Mouse (Mus musculus) C2C12 (cell line): ENCODE measurements around the gene Magt1. TPM values are rescaled to one million over a fixed set of nuclear protein-coding genes. Genes with fewer than 3 reads are reported as not detected.
"Not testable (repeated sequence)": the region's sequence is repeated elsewhere in the genome, so short reads cannot be mapped to it uniquely, and the experiment has no call there.

Source experiments
- H3K27me3 ChIP-seq: one replicate; pipeline ENCODE4 v1.6.1; 2011; ENCODE audit not compliant: control insufficient read depth, insufficient read depth, insufficient read length
- H3K36me3 ChIP-seq: one replicate; pipeline ENCODE4 v1.6.1; 2011; ENCODE audit not compliant: control insufficient read depth, insufficient read depth
- H3K4me3 ChIP-seq: one replicate; pipeline ENCODE4 v1.5.1; 2011; ENCODE audit warnings: mild to moderate bottlenecking, control low read depth; ENCODE audit not compliant: poor library complexity, insufficient read depth, severe bottlenecking
- H3K79me2 ChIP-seq: one replicate; pipeline ENCODE4 v1.6.1; 2011; ENCODE audit not compliant: control insufficient read depth, insufficient read depth
- H3K79me3 ChIP-seq: one replicate; pipeline ENCODE4 v1.6.1; 2011; ENCODE audit warnings: low read depth, control low read depth
- H3ac ChIP-seq: one replicate; pipeline ENCODE3; 2011; ENCODE audit warnings: low read depth; ENCODE audit not compliant: control insufficient read depth, insufficient read length
- CEBPB ChIP-seq: IDR thresholded peaks from one replicate; pipeline ENCODE4 v1.6.1; 2011; ENCODE audit warnings: low read depth, mild to moderate bottlenecking, control low read depth, moderate library complexity
- CTCF ChIP-seq: IDR thresholded peaks from one replicate; pipeline ENCODE4 v1.5.1; 2011; ENCODE audit not compliant: control insufficient read depth, insufficient read depth, insufficient read length
- FOSL1 ChIP-seq: IDR thresholded peaks from one replicate; pipeline ENCODE4 v1.8.0; 2011; ENCODE audit warnings: mild to moderate bottlenecking, low read length; ENCODE audit not compliant: poor library complexity, insufficient read depth, severe bottlenecking
- MAX ChIP-seq: IDR thresholded peaks from one replicate; pipeline ENCODE4 v1.6.1; 2011; ENCODE audit warnings: mild to moderate bottlenecking, control low read depth
- MYOD1 ChIP-seq: IDR thresholded peaks from one replicate; pipeline ENCODE4 v1.6.1; 2011; ENCODE audit warnings: low read depth; ENCODE audit not compliant: control insufficient read depth, insufficient read length
- MYOG ChIP-seq: IDR thresholded peaks from one replicate; pipeline ENCODE4 v1.6.1; 2011; ENCODE audit not compliant: control insufficient read depth, insufficient read length; ENCODE audit errors: extremely low read depth
- USF1 ChIP-seq: IDR thresholded peaks from one replicate; pipeline ENCODE4 v1.6.1; 2011; ENCODE audit warnings: low read depth, mild to moderate bottlenecking, control low read depth, moderate library complexity
- polyA plus RNA-seq: library from polyadenylated mRNA; unstranded; fragments of >200 nt; fragmentation: generic; extraction: Trizol; gene quantifications from one replicate; pipeline ENCODE4 v1.2.1, GENCODE M21; 2012; ENCODE audit warnings: missing spikeins

The Magt1 gene
- polyA plus RNA-seq, 1 experiment = 12.2 TPM

- Histone ChIP-seq H3K79me3 (peaks cover 27% of the 10 kb centered on the region), H3K36me3 (peaks cover 37% of the 10 kb centered on the region), H3K27me3 (no peaks in the 10 kb centered on the region), H3K4me3 (no peak overlapping the region), H3K79me2 (peaks cover 34% of the 10 kb centered on the region), H3ac (no peak overlapping the region)
- TF ChIP-seq MYOD1 (no peak), FOSL1 (no peak), CTCF (no peak), CEBPB (no peak), MYOG (no peak), MAX (no peak), USF1 (no peak)
Measured at GRCm38 (mm10) chrX:106017102-106017501, 5.4 kb upstream of the Magt1 start.

DNA sequence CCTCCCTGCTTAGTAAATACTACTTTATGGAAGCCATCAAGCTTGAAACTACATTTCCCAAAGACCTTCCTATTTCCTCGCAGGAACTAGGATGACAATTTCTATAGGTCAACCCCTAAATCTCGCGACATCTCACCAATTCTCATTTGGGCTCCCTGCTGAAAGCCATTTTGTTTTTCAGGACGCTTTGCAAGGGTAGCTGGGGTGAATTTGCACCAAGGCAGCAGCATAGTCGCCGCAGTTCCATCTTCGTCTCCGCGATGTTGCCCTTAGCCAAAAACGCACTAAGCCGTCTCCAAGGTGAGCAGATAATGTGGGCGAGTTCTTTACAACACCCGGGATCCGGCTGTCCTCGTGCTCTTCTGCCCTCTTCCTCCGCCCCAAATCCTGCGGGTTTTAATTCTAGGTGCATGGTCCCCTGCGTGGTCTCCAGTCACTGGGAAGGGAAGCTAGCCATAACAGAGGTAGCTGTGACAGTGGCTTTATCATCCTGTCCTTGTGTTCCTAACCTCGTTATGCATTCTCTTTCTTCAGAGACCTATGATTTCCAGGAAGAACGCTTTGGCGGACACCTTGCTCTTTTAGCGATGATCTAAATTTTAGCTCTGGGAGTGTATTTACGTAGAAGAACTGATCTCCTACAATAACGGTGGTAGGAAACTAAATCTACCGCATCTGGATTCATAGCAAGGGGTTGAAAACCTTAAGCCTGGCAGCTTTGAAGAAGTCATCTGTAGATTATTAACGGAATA lies 4.0 kb upstream of the Magt1 start, which contains the start of gene Cox7b:
Cox7b (plus strand) TSS at position 130 of the 752 bp plus-strand sequence.
- H3K79me2 ChIP-seq = peaks cover 41% of the 10 kb centered on the region
- no peaks in the 10 kb centered on the region for H3K27me3 ChIP-seq
- peaks cover 26% of the 10 kb centered on the region for H3K36me3 ChIP-seq
- peak within 1 kb of the TSS; percentile 42 for H3K4me3 ChIP-seq
- peak within 1 kb of the TSS; percentile 63 for H3ac ChIP-seq
- TF ChIP-seq MYOD1 (no peak), MYOG (no peak), FOSL1 (no peak), CTCF (no peak), USF1 (no peak), CEBPB (no peak), MAX (no peak)
- peaks cover 29% of the 10 kb centered on the region for H3K79me3 ChIP-seq

DNA sequence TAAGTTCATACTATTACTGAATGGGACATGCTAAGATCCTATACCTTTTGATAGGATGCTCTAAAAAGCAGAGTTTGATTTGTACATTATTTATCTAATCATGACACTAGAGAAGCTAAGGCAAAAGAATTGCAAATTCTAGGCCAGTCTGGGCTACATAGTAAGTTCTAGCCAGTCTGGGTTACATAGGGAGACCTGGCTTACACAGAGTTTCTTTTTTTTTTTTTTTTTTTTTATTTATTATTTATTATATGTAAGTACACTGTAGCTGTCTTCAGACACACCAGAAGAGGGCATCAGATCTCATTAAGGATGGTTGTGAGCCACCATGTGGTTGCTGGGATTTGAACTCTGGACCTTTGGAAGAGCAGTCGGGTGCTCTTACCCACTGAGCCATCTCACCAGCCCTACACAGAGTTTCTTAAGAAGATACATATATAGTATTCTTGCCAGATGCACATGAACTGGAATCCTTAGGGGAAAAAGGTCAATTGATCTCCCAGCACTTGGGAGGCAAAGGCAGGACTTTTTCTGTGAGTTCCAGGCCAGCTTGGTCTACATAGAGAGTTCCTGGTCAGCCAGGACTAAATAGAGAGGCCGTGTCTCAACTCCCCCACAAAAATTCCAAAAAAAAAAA lies 3.2 kb upstream of the Magt1 start:
- H3ac ChIP-seq = not testable (repeated sequence)
- H3K4me3 ChIP-seq = peak overlapping the region; percentile 14

GRCm38 (mm10) chrX:106013217-106013616 lies 1.5 kb upstream of the Magt1 start:
- no peak for TF ChIP-seq USF1
- TF ChIP-seq FOSL1 = no peak
- peak; percentile 29 for TF ChIP-seq MAX
- Histone ChIP-seq H3K4me3 (no peak overlapping the region), H3K79me2 (peaks cover 64% of the 10 kb centered on the region), H3K36me3 (peaks cover 12% of the 10 kb centered on the region), H3K79me3 (peaks cover 52% of the 10 kb centered on the region), H3K27me3 (no peaks in the 10 kb centered on the region), H3ac (no peak overlapping the region)

More for the DNA sequence above, 3.2 kb upstream of the Magt1 start:
- peaks cover 50% of the 10 kb centered on the region for H3K79me2 ChIP-seq
- H3K27me3 ChIP-seq = not testable (repeated sequence)
- H3K36me3 ChIP-seq = peaks cover 18% of the 10 kb centered on the region
- peaks cover 37% of the 10 kb centered on the region for H3K79me3 ChIP-seq

- Histone ChIP-seq H3K36me3 (peaks cover 6% of the 10 kb centered on the region), H3K79me2 (peaks cover 64% of the 10 kb centered on the region), H3ac (no peak overlapping the region), H3K27me3 (no peaks in the 10 kb centered on the region), H3K79me3 (peaks cover 52% of the 10 kb centered on the region), H3K4me3 (no peak overlapping the region)
- TF ChIP-seq CEBPB (no peak), MYOD1 (no peak), USF1 (no peak), MYOG (no peak), MAX (no peak), CTCF (no peak), FOSL1 (no peak)
Measured at GRCm38 (mm10) chrX:106012559-106012958, 853 bp upstream of the Magt1 start.

GRCm38 (mm10) chrX:106010762-106011161 lies 944 bp downstream of the Magt1 start:
- H3K27me3 ChIP-seq = no peaks in the 10 kb centered on the region
- peaks cover 47% of the 10 kb centered on the region for H3K79me3 ChIP-seq
- TF ChIP-seq MAX = no peak
- no peak for TF ChIP-seq CEBPB
- no peak for TF ChIP-seq USF1
- TF ChIP-seq MYOD1 = no peak
- TF ChIP-seq CTCF = no peak
- no peak for TF ChIP-seq FOSL1
- TF ChIP-seq MYOG = no peak
- peaks cover 62% of the 10 kb centered on the region for H3K79me2 ChIP-seq
- H3K4me3 ChIP-seq = peak overlapping the region; percentile 39
- H3K36me3 ChIP-seq = no peaks in the 10 kb centered on the region
- H3ac ChIP-seq = peak overlapping the region; percentile 77
